Mouse (Mus musculus) yolk sac, embryonic 10.5 days (tissue): ENCODE data around the gene Capn3.

ENCODE experiments used
- DNase-seq: peaks from one replicate; pipeline ENCODE4 v3.0.0-alpha.2; 2017; ENCODE audit warnings: low spot score

The Capn3 gene

GRCm38 (mm10) chr2:120482506-120483389, 26.9 kb downstream of the Capn3 start:
- no peak for DNase-seq

GRCm38 (mm10) chr2:120484241-120484640, 28.4 kb downstream of the Capn3 start:
- no peak for DNase-seq

DNA sequence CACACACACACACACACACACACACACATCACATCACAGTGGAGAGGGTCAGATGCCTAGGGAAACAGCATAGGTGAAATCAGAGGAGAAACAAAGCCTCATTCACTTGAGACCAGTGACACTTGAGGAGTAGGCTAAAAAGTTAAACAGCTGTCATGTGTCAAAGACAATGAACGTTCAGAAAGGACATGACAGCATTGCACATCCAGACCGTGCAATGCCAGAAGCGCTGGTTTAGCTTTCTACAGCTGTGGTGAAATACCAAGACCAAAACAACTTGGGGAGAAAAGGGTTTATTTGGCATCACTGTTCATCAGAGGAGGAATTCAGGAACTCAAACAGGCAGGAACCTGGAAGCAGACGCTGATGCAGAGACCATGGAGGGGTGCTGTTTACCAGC, 37.4 kb downstream of the Capn3 start:
- DNase-seq: no peak

- no peak for DNase-seq
Observed at GRCm38 (mm10) chr2:120496511-120496910, 40.7 kb downstream of the Capn3 start.

DNA sequence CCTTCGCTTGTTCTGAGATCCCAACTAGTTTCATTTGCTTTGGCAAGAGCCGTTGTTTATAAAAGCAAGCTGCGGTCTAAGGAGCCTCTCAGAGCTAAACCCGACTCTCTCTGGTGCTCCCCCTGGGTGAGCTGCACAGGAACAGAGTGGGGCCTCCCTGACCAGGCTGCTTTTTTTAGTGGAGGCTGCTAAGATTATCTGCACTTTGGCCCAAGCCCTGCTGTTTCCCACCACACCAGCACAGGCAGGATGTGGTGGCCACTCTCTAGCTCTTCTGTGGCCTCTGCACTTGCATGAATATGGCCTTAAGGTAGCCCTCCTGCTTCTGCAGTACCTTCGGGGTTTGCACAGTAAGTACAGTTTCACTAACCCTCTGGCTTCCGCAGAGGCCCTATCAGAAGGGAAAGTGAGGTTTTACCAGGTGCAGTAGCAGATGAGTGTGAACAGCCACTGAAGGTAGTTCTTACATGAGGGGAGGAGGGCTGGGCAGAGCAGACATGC, 44.2 kb downstream of the Capn3 start:
- DNase-seq: no peak

GRCm38 (mm10) chr2:120501136-120501918, 45.5 kb downstream of the Capn3 start:
- no peak for DNase-seq

DNA sequence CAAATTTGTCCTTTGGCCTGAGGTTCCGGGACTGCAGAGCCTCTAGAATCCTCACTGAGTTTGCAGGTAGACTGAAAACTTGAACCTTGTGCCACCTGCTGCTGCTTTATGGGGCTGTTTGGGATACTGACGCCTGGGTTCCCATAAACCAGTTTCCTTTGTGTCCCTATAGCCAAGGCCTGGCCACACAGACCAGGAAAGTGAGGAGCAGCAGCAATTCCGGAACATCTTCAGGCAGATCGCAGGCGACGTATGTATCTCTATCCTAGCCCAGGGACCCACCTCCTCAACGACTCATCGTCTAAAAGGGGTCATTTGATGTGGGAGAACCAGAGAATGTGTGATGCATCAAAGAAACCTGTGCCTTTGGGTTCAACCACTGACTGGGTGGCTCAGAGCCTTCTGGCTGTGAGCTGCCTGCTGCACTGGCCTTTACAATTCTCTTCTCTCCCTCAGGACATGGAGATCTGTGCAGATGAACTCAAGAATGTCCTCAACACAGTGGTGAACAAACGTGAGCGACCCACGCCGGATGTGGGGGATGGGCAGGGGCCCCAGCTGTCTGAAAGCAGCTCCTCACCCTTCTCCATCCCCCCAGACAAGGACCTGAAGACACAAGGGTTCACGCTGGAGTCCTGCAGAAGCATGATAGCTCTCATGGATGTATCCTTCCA, 46.2 kb downstream of the Capn3 start:
- DNase-seq: no peak

DNA sequence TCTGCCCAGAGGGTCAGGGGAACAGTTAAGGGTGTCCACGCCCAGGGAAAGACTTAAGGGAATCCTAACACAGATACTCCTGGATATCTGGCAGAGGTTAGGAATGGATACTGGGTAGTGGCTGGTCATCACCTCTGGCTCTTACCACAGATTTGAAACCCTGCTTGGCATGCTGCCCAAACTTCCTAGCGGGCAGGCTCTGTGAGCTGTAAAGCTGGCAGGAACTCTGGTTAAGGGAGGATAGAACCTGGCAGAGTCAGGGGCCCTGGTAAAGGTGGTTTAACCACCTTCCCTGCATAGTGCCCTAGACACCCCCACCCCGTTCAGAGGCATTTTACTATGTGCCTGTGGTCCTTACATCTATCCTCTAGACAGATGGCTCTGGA, 46.8 kb downstream of the Capn3 start:
- DNase-seq: no peak

- no peak for DNase-seq
Observed at GRCm38 (mm10) chr2:120503094-120503493, 47.3 kb downstream of the Capn3 start.

DNA sequence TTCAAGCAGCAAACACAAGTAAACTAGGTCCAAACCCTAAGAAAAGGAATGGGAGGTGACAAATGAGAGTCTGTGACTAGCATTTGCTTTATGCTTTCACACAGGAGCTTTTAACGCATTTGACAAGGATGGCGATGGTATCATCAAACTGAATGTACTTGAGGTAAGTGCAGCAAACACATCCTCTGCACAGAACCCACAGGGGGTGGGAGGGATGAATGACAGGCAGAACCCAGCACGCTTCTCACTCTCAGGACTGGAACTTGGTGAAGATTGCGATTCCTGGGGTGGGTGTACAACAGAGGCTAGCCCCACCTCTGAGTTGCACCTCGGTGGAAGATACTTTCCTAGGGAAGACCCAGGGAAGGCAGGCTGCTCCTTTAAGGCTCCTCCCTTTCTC, 48.2 kb downstream of the Capn3 start:
- no peak for DNase-seq

GRCm38 (mm10) chr2:120514181-120514580, 58.4 kb downstream of the Capn3 start:
- no peak for DNase-seq

GRCm38 (mm10) chr2:120518547-120519210, 62.9 kb downstream of the Capn3 start:
- no peak for DNase-seq

GRCm38 (mm10) chr2:120526771-120527170, 71.0 kb downstream of the Capn3 start:
- no peak for DNase-seq

DNA sequence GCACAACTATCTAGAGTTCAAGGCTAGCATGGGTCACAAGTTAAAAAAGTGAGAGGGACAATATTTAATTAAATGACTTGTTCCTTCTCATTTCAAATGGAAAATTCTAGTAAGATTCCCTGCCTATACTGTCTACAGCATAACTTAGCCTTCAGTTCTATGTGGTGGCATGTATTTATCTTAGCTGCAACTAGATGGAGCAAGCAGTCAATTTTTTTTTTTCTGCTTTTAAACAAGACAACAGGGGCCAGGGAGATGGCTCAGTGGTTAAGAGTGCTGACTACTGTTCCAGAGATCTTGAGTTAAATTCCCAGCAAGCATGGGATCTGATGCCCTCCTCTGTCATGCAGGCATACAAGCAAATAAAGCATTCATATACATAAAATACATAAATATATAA, 73.7 kb downstream of the Capn3 start:
- DNase-seq: no peak

- no peak for DNase-seq
Observed at GRCm38 (mm10) chr2:120531223-120531622, 75.4 kb downstream of the Capn3 start.

DNA sequence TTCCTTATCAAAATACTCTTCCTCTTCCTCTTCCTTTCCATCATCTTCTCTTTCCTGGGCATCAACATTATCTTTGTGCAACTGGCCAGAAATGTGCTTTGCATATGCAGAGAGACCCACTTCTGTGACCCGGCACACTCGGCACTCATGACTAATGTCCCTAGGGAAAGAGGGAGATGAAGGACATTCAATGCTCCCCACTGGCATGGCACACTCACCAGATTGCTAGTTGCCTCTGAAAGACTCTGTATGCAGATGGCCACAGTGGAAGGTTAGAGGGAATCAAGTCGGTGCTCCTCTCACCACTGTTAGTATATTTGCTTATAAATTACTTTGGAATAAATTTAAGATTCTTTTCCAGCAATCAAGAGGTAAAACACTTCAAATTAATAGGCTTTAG, 83.5 kb downstream of the Capn3 start:
- no peak for DNase-seq

- DNase-seq: no peak
Observed at GRCm38 (mm10) chr2:120539778-120540208, 84.0 kb downstream of the Capn3 start.

DNA sequence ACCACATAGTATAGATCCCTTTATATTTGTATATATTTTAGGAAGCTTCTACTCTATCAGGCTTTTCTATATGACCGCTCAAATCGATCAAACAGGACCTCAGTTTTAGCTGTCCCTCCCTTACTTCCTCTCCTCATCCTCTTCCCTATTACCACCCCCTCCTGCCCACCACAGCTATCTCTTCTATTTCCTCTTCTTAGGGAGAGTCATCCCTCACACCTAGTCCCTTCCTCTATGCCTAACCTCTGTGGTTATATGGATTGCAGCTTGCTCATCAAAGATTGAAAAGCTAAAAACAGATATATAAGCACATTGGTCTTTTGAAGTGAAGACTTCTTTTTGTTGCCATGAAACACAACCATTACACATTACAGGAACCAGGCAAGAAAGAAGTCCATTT, 88.9 kb downstream of the Capn3 start:
- no peak for DNase-seq
